Comparison of ENCODE assay signal across 9 mouse cellular contexts in the genomic region with DNA sequence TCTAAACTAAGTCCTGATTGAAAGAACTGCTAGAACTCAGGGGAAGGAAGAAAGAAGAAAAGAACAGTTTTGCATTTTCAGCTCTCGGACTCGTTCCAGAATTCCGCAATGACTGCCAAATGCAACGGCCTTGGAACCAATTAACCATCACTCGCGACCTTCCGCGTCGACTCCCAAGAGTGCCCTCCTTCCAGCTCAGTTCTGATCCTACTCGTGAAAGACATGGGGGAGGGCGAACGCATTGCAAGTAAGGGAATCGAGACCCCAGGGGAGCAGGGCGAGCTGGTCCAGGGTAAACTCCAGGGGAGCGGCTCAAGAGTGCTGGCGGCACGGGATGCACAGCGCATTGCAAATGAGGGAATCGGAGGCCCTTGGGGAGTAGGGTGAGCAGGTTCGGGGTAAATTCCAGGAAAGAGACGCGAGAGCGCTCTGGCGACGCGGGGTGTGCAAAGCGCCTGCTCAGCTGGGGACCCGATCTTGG. TPM values are rescaled to one million over a fixed set of nuclear protein-coding genes. Genes with fewer than 3 reads are reported as not detected.
DNase-seq lines count a peak whose midpoint lies in the region; ATAC-seq and TF ChIP-seq lines count a peak whose summit lies in the region.
"Had no signal": no experiment of that assay in that cellular context is flagged by ENCODE, and none has a peak within 500 bp of the region (broad histone marks: within the 10 kb centered on the region; RNA-seq: fewer than 3 reads in every experiment).

No protein-coding gene starts in this region.

- peak; percentile 76 for ATAC-seq in Patski
- peak; percentile 71 for ATAC-seq in embryonic facial prominence, embryonic 11.5 days (replicated peaks; ENCODE audit: insufficient number of reproducible peaks, low FRiP score, low TSS enrichment, low read depth)
- peak; percentile 62 for ATAC-seq in kidney, embryonic 16.5 days (ENCODE audit: low FRiP score, low TSS enrichment)
- peak; percentile 64 for ATAC-seq in liver, embryonic 14.5 days (ENCODE audit: insufficient read depth)
- peak; percentile 77 for ATAC-seq in neural tube, embryonic 14.5 days (ENCODE audit: low read depth)

- POLR2A ChIA-PET in Patski (lab: Charles Lee), result interaction anchor here (0.6 to 0.7 kb wide), 2 partner anchors 117 to 124 kb away, joined by 3 read pairs; no protein-coding TSS in a partner anchor

- DNase-seq in CH12.LX (ENCODE audit: extremely low read depth) (no peak), Patski (ENCODE audit: low read depth, low spot score) (no peak)
- DNase-seq in embryonic facial prominence, embryonic 11.5 days (ENCODE audit: low spot score), result no peak
- no peak for DNase-seq in heart, embryonic 10.5 days (ENCODE audit: low spot score)
- DNase-seq in liver, embryonic 14.5 days (ENCODE audit: low read depth in 3 of 3, low spot score in 3 of 3), result no peak
- no peak for DNase-seq in spleen, postnatal 14 days (ENCODE audit: low spot score in 2 of 2)

- H3K4me2 ChIP-seq in CH12.LX (ENCODE audit: insufficient read depth, low read depth, poor library complexity, severe bottlenecking), result peak overlapping the region; percentile 24
- H3K4me2 ChIP-seq in embryonic facial prominence, embryonic 11.5 days (ENCODE audit: low read depth, low read length), result peak overlapping the region; percentile 76
- H3K4me2 ChIP-seq in kidney, embryonic 16.5 days (replicated peaks; ENCODE audit: low read depth, low read length), result peak overlapping the region; percentile 84
- H3K4me2 ChIP-seq in liver, embryonic 14.5 days (ENCODE audit: low read depth), result peak overlapping the region; percentile 79
- peak overlapping the region; percentile 53 for H3K4me2 ChIP-seq in neural tube, embryonic 14.5 days (ENCODE audit: low read depth, low read length)

- TF ChIP-seq CTCF in CH12.LX (conservative IDR thresholded peaks at IDR 0.05 in 1 of 2, IDR thresholded peaks at IDR 0.05 in 1 of 2; ENCODE audit: low read depth in 2 of 2, low read length in 2 of 2), result no peak
- TF ChIP-seq CTCF in Patski (IDR thresholded peaks at IDR 0.05), result no peak
- TF ChIP-seq CTCF in liver, embryonic 14.5 days (IDR thresholded peaks at IDR 0.05; ENCODE audit: low read depth), result no peak

- H3K4me3 ChIP-seq in CH12.LX (replicated peaks in 1 of 3; ENCODE audit: low read depth in 2 of 3, low read length in 2 of 3, poor library complexity in 1 of 3), result peak overlapping the region; percentile 73 to 88 (median 83)
- peak overlapping the region; percentile 84 for H3K4me3 ChIP-seq in embryonic facial prominence, embryonic 11.5 days (ENCODE audit: low read depth, low read length)
- peak overlapping the region; percentile 88 for H3K4me3 ChIP-seq in heart, embryonic 10.5 days
- peak overlapping the region; percentile 85 for H3K4me3 ChIP-seq in kidney, embryonic 16.5 days (ENCODE audit: low read length)
- H3K4me3 ChIP-seq in liver, embryonic 14.5 days (ENCODE audit: insufficient read depth in 1 of 2, low read depth in 2 of 2, low read length in 2 of 2), result peak overlapping the region; percentile 64 to 70
- peak overlapping the region; percentile 74 for H3K4me3 ChIP-seq in neural tube, embryonic 14.5 days (ENCODE audit: low read depth, low read length)

- peaks cover 26 to 55% of the 10 kb centered on the region in 2 experiments for H3K36me3 ChIP-seq in CH12.LX (replicated peaks in 1 of 2; ENCODE audit: control insufficient read depth in 1 of 2, insufficient read depth in 1 of 2, low read length in 1 of 2)
- peaks cover 2% of the 10 kb centered on the region for H3K36me3 ChIP-seq in embryonic facial prominence, embryonic 11.5 days (replicated peaks; ENCODE audit: control insufficient read depth, insufficient read depth, low read depth, low read length)
- peaks cover 39% of the 10 kb centered on the region for H3K36me3 ChIP-seq in heart, embryonic 10.5 days
- peaks cover 31% of the 10 kb centered on the region for H3K36me3 ChIP-seq in kidney, embryonic 16.5 days (ENCODE audit: insufficient read depth, low read length)
- H3K36me3 ChIP-seq in liver, embryonic 14.5 days (replicated peaks; ENCODE audit: control insufficient read depth, insufficient read depth, low read depth), result peaks cover 20% of the 10 kb centered on the region
- peaks cover 4% of the 10 kb centered on the region; the same call in 1 of the 2 replicates for H3K36me3 ChIP-seq in neural tube, embryonic 14.5 days (ENCODE audit: control insufficient read depth, insufficient read depth, low read length)

- H3K27ac ChIP-seq in CH12.LX (ENCODE audit: insufficient read depth, low read depth), result no peak overlapping the region
- peak overlapping the region; percentile 77 for H3K27ac ChIP-seq in embryonic facial prominence, embryonic 11.5 days (replicated peaks; ENCODE audit: low read depth, low read length)
- peak overlapping the region; percentile 91 for H3K27ac ChIP-seq in heart, embryonic 10.5 days
- peak overlapping the region; percentile 89 for H3K27ac ChIP-seq in kidney, embryonic 16.5 days (ENCODE audit: low read length)
- H3K27ac ChIP-seq in liver, embryonic 14.5 days, result no peak overlapping the region
- H3K27ac ChIP-seq in neural tube, embryonic 14.5 days (ENCODE audit: low read depth, low read length), result peak overlapping the region; percentile 91

- no peak for TF ChIP-seq RAD21 in CH12.LX (IDR thresholded peaks at IDR 0.05; ENCODE audit: low read depth, low read length)

- H3K9ac ChIP-seq in CH12.LX (ENCODE audit: insufficient read depth, low read depth), result peak overlapping the region; percentile 44
- peak overlapping the region; percentile 78 for H3K9ac ChIP-seq in embryonic facial prominence, embryonic 11.5 days (replicated peaks; ENCODE audit: low read length)
- peak overlapping the region; percentile 82 for H3K9ac ChIP-seq in kidney, embryonic 16.5 days (replicated peaks; ENCODE audit: low read length)
- peak overlapping the region; percentile 10 for H3K9ac ChIP-seq in liver, embryonic 14.5 days (replicated peaks)
- H3K9ac ChIP-seq in neural tube, embryonic 14.5 days (replicated peaks; ENCODE audit: low read depth, low read length), result peak overlapping the region; percentile 74

- H3K27me3 ChIP-seq in CH12.LX (replicated peaks), result no peaks in the 10 kb centered on the region
- no peaks in the 10 kb centered on the region for H3K27me3 ChIP-seq in Patski
- no peaks in the 10 kb centered on the region for H3K27me3 ChIP-seq in embryonic facial prominence, embryonic 11.5 days (ENCODE audit: control insufficient read depth, insufficient read depth, low read length)
- no peaks in the 10 kb centered on the region for H3K27me3 ChIP-seq in heart, embryonic 10.5 days (ENCODE audit: insufficient read depth, poor library complexity, severe bottlenecking)
- no peaks in the 10 kb centered on the region for H3K27me3 ChIP-seq in kidney, embryonic 16.5 days (ENCODE audit: insufficient read depth, low read length)
- H3K27me3 ChIP-seq in liver, embryonic 14.5 days (ENCODE audit: control insufficient read depth, insufficient read depth, low read length), result peaks cover 10% of the 10 kb centered on the region
- H3K27me3 ChIP-seq in neural tube, embryonic 14.5 days (ENCODE audit: control insufficient read depth, insufficient read depth, low read length), result no peaks in the 10 kb centered on the region

- TF ChIP-seq POLR2A in CH12.LX (IDR thresholded peaks at IDR 0.05; ENCODE audit: low read depth, low read length), result no peak

- CTCF ChIA-PET in Patski (lab: Charles Lee), result interaction anchor here (1.1 to 1.5 kb wide), 5 partner anchors 20 to 56 kb away, joined by 3 to 5 read pairs (median 4); no protein-coding TSS in a partner anchor

- H3K4me1 ChIP-seq in CH12.LX (ENCODE audit: control insufficient read depth in 1 of 2, insufficient read depth in 2 of 2), result peaks cover 4 to 33% of the 10 kb centered on the region in 2 experiments; a peak in 3 of 4 replicates
- no peaks in the 10 kb centered on the region for H3K4me1 ChIP-seq in embryonic facial prominence, embryonic 11.5 days (ENCODE audit: control insufficient read depth, insufficient read depth, low read length)
- H3K4me1 ChIP-seq in heart, embryonic 10.5 days, result peaks cover 9% of the 10 kb centered on the region; the same call in 1 of the 2 replicates
- peaks cover 20% of the 10 kb centered on the region for H3K4me1 ChIP-seq in kidney, embryonic 16.5 days (ENCODE audit: insufficient read depth, low read length)
- H3K4me1 ChIP-seq in liver, embryonic 14.5 days (replicated peaks; ENCODE audit: control insufficient read depth in 2 of 2, insufficient read depth in 2 of 2, low read length in 1 of 2), result peaks cover 2 to 3% of the 10 kb centered on the region in 2 experiments; a peak in 2 of 4 replicates
- peaks cover 6% of the 10 kb centered on the region for H3K4me1 ChIP-seq in neural tube, embryonic 14.5 days (ENCODE audit: control insufficient read depth, insufficient read depth, low read length)

- under 1% methylated on average over 28 of the region's 28 CpGs for WGBS in embryonic facial prominence, embryonic 11.5 days
- WGBS in heart, embryonic 10.5 days, result 0% methylated on average over 28 of the region's 28 CpGs
- under 1% methylated on average over 24 of the region's 28 CpGs for WGBS in kidney, embryonic 16.5 days
- WGBS in liver, embryonic 14.5 days (ENCODE audit: insufficient replicate concordance), result under 1% methylated on average over 28 of the region's 28 CpGs
- WGBS in neural tube, embryonic 14.5 days, result under 1% methylated on average over 27 of the region's 28 CpGs

- peaks cover 10% of the 10 kb centered on the region; the same call in 1 of the 2 replicates for H3K79me2 ChIP-seq in CH12.LX (replicated peaks; ENCODE audit: control insufficient read depth, extremely low read depth, insufficient read depth, poor library complexity, severe bottlenecking)

- dilution Hi-C loops in CH12.LX (cut with MboI; ENCODE audit: extremely low pct_ligation_motif_present, extremely low pct_unique_long_range_greater_than_20kb, low sequenced_read_pairs), result no loop called here

- H3K9me3 ChIP-seq in CH12.LX (replicated peaks; ENCODE audit: low read length), result no peaks in the 10 kb centered on the region
- H3K9me3 ChIP-seq in embryonic facial prominence, embryonic 11.5 days (replicated peaks; ENCODE audit: control insufficient read depth, low read length), result no peaks in the 10 kb centered on the region
- no peaks in the 10 kb centered on the region for H3K9me3 ChIP-seq in heart, embryonic 10.5 days
- no peaks in the 10 kb centered on the region for H3K9me3 ChIP-seq in kidney, embryonic 16.5 days (ENCODE audit: low read length)
- no peaks in the 10 kb centered on the region for H3K9me3 ChIP-seq in liver, embryonic 14.5 days (ENCODE audit: control insufficient read depth, low read length)
- H3K9me3 ChIP-seq in neural tube, embryonic 14.5 days (ENCODE audit: control insufficient read depth, low read length), result no peaks in the 10 kb centered on the region

- TF ChIP-seq EP300 in CH12.LX (IDR thresholded peaks at IDR 0.05; ENCODE audit: low read length), result no peak
- no peak for TF ChIP-seq EP300 in liver, embryonic 14.5 days (IDR thresholded peaks at IDR 0.05; ENCODE audit: low read depth)

- in situ Hi-C loops in CH12.LX (cut with MboI; ENCODE audit: low pct_ligation_motif_present, low pct_unique_long_range_greater_than_20kb, low sequenced_read_pairs) (loop anchor here (5.0 kb wide), 1 partner anchor 33 kb away; no protein-coding TSS in a partner anchor), Patski (cut with MboI; ENCODE audit: low pct_unique_long_range_greater_than_20kb) (loop anchor here (5.0 kb wide), 1 partner anchor 38 kb away; no protein-coding TSS in a partner anchor)

RNA-seq across cellular contexts. Expression of a gene that starts 0.4 kb away (rescaled TPM):
- 4.9 and 5.5 TPM in 2 replicates for total RNA-seq in CH12.LX (2012; rRNA removed)
- 3.7 and 5.6 TPM in 2 replicates for total RNA-seq in CH12.LX (2014; rRNA removed)
- 11.5 and 13.1 TPM in 2 replicates for polyA plus RNA-seq in CH12.LX (2012; ENCODE audit: insufficient read length, low read depth)
- 79.6 TPM for polyA plus RNA-seq in Patski (2021)
- 16.6 and 18.2 TPM in 2 replicates for polyA plus RNA-seq in embryonic facial prominence, embryonic 11.5 days (2014; fragmentation: Nextera tagmentation; extraction: Ambion mirVana)
- polyA plus RNA-seq in heart, embryonic 10.5 days (2016; fragmentation: Nextera tagmentation; extraction: Ambion mirVana), result 13.1 and 16.1 TPM in 2 replicates
- 24.1 and 28.4 TPM in 2 replicates for polyA plus RNA-seq in kidney, embryonic 16.5 days (2015; fragmentation: Nextera tagmentation; extraction: Ambion mirVana)
- 2.2 and 2.9 TPM in 2 replicates for polyA plus RNA-seq in liver, embryonic 14.5 days (2012; rRNA removed)
- polyA plus RNA-seq in liver, embryonic 14.5 days (2014; fragmentation: Nextera tagmentation; extraction: Ambion mirVana), result 1.8 TPM in 2 replicates
- 17.7 and 22.4 TPM in 2 replicates for polyA plus RNA-seq in neural tube, embryonic 14.5 days (2014; fragmentation: Nextera tagmentation; extraction: Ambion mirVana)

RNA-seq across cellular contexts. Expression of a gene that starts 7.5 kb away (rescaled TPM):
- total RNA-seq in CH12.LX (2012; rRNA removed) (28.7 and 34.9 TPM in 2 replicates), CH12.LX (2014; rRNA removed) (18.5 and 19.3 TPM in 2 replicates)
- polyA plus RNA-seq in CH12.LX (2012; ENCODE audit: insufficient read length, low read depth) (53.4 and 60.0 TPM in 2 replicates), Patski (2021) (47.2 TPM)
- 172 and 174 TPM in 2 replicates for polyA plus RNA-seq in embryonic facial prominence, embryonic 11.5 days (2014; fragmentation: Nextera tagmentation; extraction: Ambion mirVana)
- 97.3 and 121 TPM in 2 replicates for polyA plus RNA-seq in heart, embryonic 10.5 days (2016; fragmentation: Nextera tagmentation; extraction: Ambion mirVana)
- polyA plus RNA-seq in kidney, embryonic 16.5 days (2015; fragmentation: Nextera tagmentation; extraction: Ambion mirVana), result 121 and 131 TPM in 2 replicates
- 15.3 and 19.0 TPM in 2 replicates for polyA plus RNA-seq in liver, embryonic 14.5 days (2012; rRNA removed)
- polyA plus RNA-seq in liver, embryonic 14.5 days (2014; fragmentation: Nextera tagmentation; extraction: Ambion mirVana), result 45.1 and 51.4 TPM in 2 replicates
- polyA plus RNA-seq in neural tube, embryonic 14.5 days (2014; fragmentation: Nextera tagmentation; extraction: Ambion mirVana), result 76.0 and 82.6 TPM in 2 replicates

RNA-seq across cellular contexts. Expression of a gene that starts 7.5 kb away (rescaled TPM):
- total RNA-seq in CH12.LX (2012; rRNA removed), result 14.3 and 16.8 TPM in 2 replicates
- total RNA-seq in CH12.LX (2014; rRNA removed), result 5.8 and 6.0 TPM in 2 replicates
- 32.5 and 41.0 TPM in 2 replicates for polyA plus RNA-seq in CH12.LX (2012; ENCODE audit: insufficient read length, low read depth)
- polyA plus RNA-seq in Patski (2021), result 45.4 TPM
- 40.7 and 43.4 TPM in 2 replicates for polyA plus RNA-seq in embryonic facial prominence, embryonic 11.5 days (2014; fragmentation: Nextera tagmentation; extraction: Ambion mirVana)
- 31.2 and 33.4 TPM in 2 replicates for polyA plus RNA-seq in heart, embryonic 10.5 days (2016; fragmentation: Nextera tagmentation; extraction: Ambion mirVana)
- 31.3 and 38.3 TPM in 2 replicates for polyA plus RNA-seq in kidney, embryonic 16.5 days (2015; fragmentation: Nextera tagmentation; extraction: Ambion mirVana)
- polyA plus RNA-seq in liver, embryonic 14.5 days (2012; rRNA removed), result 25.2 and 25.5 TPM in 2 replicates
- polyA plus RNA-seq in liver, embryonic 14.5 days (2014; fragmentation: Nextera tagmentation; extraction: Ambion mirVana), result 12.0 and 12.2 TPM in 2 replicates
- 4.6 and 4.9 TPM in 2 replicates for polyA plus RNA-seq in neural tube, embryonic 14.5 days (2014; fragmentation: Nextera tagmentation; extraction: Ambion mirVana)

RNA-seq across cellular contexts. Expression of a gene that starts 20.0 kb away (rescaled TPM):
- total RNA-seq in CH12.LX (2012; rRNA removed) (0.13 TPM in 1 of 2 replicates, not detected in the other), CH12.LX (2014; rRNA removed) (not detected in 2 replicates)
- polyA plus RNA-seq in CH12.LX (2012; ENCODE audit: insufficient read length, low read depth) (not detected in 2 replicates), Patski (2021) (0.44 TPM)
- 0.31 and 0.36 TPM in 2 replicates for polyA plus RNA-seq in embryonic facial prominence, embryonic 11.5 days (2014; fragmentation: Nextera tagmentation; extraction: Ambion mirVana)
- 0.29 TPM in 1 of 2 replicates, not detected in the other for polyA plus RNA-seq in heart, embryonic 10.5 days (2016; fragmentation: Nextera tagmentation; extraction: Ambion mirVana)
- polyA plus RNA-seq in kidney, embryonic 16.5 days (2015; fragmentation: Nextera tagmentation; extraction: Ambion mirVana), result 0.21 and 0.35 TPM in 2 replicates
- polyA plus RNA-seq in liver, embryonic 14.5 days (2012; rRNA removed), result 0.07 and 0.08 TPM in 2 replicates
- polyA plus RNA-seq in liver, embryonic 14.5 days (2014; fragmentation: Nextera tagmentation; extraction: Ambion mirVana), result not detected in 2 replicates
- 0.19 and 0.66 TPM in 2 replicates for polyA plus RNA-seq in neural tube, embryonic 14.5 days (2014; fragmentation: Nextera tagmentation; extraction: Ambion mirVana)
- total RNA-seq: gastrocnemius, postnatal 36 days had no signal

RNA-seq across cellular contexts. Expression of a gene that starts 20.1 kb away (rescaled TPM):
- total RNA-seq in CH12.LX (2012; rRNA removed) (not detected in 2 replicates), CH12.LX (2014; rRNA removed) (not detected in 2 replicates)
- polyA plus RNA-seq in CH12.LX (2012; ENCODE audit: insufficient read length, low read depth) (not detected in 2 replicates), Patski (2021) (not detected)
- polyA plus RNA-seq in embryonic facial prominence, embryonic 11.5 days (2014; fragmentation: Nextera tagmentation; extraction: Ambion mirVana), result not detected in 2 replicates
- not detected in 2 replicates for polyA plus RNA-seq in heart, embryonic 10.5 days (2016; fragmentation: Nextera tagmentation; extraction: Ambion mirVana)
- polyA plus RNA-seq in kidney, embryonic 16.5 days (2015; fragmentation: Nextera tagmentation; extraction: Ambion mirVana), result not detected in 2 replicates
- not detected in 2 replicates for polyA plus RNA-seq in liver, embryonic 14.5 days (2012; rRNA removed)
- polyA plus RNA-seq in liver, embryonic 14.5 days (2014; fragmentation: Nextera tagmentation; extraction: Ambion mirVana), result not detected in 2 replicates
- polyA plus RNA-seq in neural tube, embryonic 14.5 days (2014; fragmentation: Nextera tagmentation; extraction: Ambion mirVana), result not detected in 2 replicates
- total RNA-seq: gastrocnemius, postnatal 36 days had no signal

Comparison
In these comparisons a context has a peak if more than half of its experiments do, and no peak if none do; other contexts are left out.
1. H3K27ac ChIP-seq: peak in embryonic facial prominence, embryonic 11.5 days (single experiment), heart, embryonic 10.5 days (single experiment), kidney, embryonic 16.5 days (single experiment) and neural tube, embryonic 14.5 days (single experiment); none in CH12.LX (single experiment) and liver, embryonic 14.5 days (single experiment).
2. H3K4me2 ChIP-seq: peak in every context shown above with its lines; median percentile 84 in kidney, embryonic 16.5 days; 79 in liver, embryonic 14.5 days; 76 in embryonic facial prominence, embryonic 11.5 days; 53 in neural tube, embryonic 14.5 days; 24 in CH12.LX.
3. H3K9ac ChIP-seq: peak in every context shown above with its lines; median percentile 82 in kidney, embryonic 16.5 days; 78 in embryonic facial prominence, embryonic 11.5 days; 74 in neural tube, embryonic 14.5 days; 44 in CH12.LX; 10 in liver, embryonic 14.5 days.
4. Peak in every context shown above with its lines, with median percentiles within 50 percentile points of each other: H3K4me3 ChIP-seq and ATAC-seq.